Mouse (Mus musculus) B cell, adult 2 months (primary cell): ENCODE results near the gene Bmp10.

ENCODE experiments used
- DNase-seq, 2 experiments: peaks; one replicate each; pipeline ENCODE4 v3.0.0; 2022

Gene Bmp10

GRCm38 (mm10) chr6:87428487-87429044 is at the start of gene Bmp10:
Gene Bmp10, plus strand, starts transcription at chr6:87428994.
- no peak for DNase-seq

GRCm38 (mm10) chr6:87383926-87384691 is 44.7 kb upstream of the Bmp10 start:
- peak; percentile 17 to 28 for DNase-seq

- no peak for DNase-seq
Observed at GRCm38 (mm10) chr6:87384761-87385160, 44.0 kb upstream of the Bmp10 start.

- DNase-seq = peak; percentile 69 to 72
Observed at GRCm38 (mm10) chr6:87386203-87386602, 42.6 kb upstream of the Bmp10 start.

- DNase-seq = no peak
Observed at GRCm38 (mm10) chr6:87386681-87387080, 42.1 kb upstream of the Bmp10 start.

- DNase-seq = no peak
Observed at GRCm38 (mm10) chr6:87388877-87389276, 39.9 kb upstream of the Bmp10 start, which contains the start of gene Gkn3. Gene Gkn3, minus strand, starts transcription at chr6:87388935.

DNA sequence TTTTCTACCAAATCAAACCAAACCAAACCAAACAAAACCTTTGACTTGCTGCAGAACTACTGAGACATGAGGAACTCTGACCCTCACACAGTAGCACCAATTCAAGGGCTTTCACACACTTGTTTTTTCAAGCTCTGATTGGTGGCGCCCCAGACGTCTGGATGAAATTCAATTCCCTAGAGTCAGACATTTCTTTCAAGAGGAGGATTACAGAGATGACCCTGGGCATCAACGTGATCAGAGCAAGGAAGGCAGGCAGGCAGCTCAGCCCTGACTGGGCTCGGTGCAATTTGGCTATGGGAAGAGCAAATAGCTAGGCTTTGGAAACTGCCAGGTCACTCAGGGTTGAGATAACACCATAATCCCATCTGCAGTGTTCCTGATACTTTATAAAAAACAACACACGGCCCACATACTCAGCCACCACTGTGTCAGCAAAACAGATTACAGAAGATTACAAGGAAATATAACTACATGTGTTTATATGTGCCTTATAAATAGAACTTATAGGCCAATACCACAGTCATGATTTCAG is 39.3 kb upstream of the Bmp10 start:
- DNase-seq = no peak

DNA sequence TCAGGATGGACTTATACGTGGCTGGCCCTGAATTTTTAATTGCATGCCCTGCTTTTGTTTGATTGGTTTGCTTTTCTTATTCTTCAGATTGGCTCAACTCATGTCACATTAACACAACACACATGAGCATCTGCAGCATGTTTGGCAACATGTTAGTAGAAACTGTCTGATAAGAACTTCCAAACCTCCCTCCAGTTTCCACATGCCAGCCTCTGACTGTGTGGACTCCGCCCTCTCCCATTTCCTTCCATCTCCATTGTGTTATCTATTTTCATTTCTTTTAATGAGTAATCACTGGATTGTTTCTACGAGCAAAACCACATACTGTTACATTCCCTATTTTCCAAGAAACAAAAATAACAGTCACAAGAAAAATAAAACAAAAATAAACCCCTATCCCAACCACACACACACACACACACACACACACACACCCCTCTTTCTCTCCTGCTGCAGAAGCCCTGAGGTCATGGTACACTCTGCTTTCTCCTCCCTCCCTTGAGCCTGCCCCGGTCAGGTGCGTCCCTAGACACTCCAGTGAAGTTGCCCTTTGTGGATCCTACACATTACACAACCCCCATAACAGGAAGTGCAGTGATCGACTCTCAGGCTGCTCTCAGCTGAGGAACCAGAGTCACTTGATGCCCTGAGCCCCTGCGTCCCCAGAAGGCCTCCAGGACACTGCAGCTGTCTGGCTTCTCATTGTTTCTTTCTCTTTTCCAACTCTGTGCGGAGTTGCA is 35.2 kb upstream of the Bmp10 start:
- peak; percentile 18 to 34 for DNase-seq

GRCm38 (mm10) chr6:87394783-87395182 is 34.0 kb upstream of the Bmp10 start:
- peak; percentile 54 to 70 for DNase-seq

GRCm38 (mm10) chr6:87399137-87399536 is 29.7 kb upstream of the Bmp10 start:
- DNase-seq = peak; percentile 90 to 92

- peak; percentile 46 to 49 for DNase-seq
Observed at GRCm38 (mm10) chr6:87399886-87400566, 28.8 kb upstream of the Bmp10 start.

GRCm38 (mm10) chr6:87401456-87401855 is 27.3 kb upstream of the Bmp10 start:
- no peak for DNase-seq

- no peak for DNase-seq
Observed at GRCm38 (mm10) chr6:87412011-87412410, 16.8 kb upstream of the Bmp10 start.

- DNase-seq = no peak
Observed at GRCm38 (mm10) chr6:87422304-87422703, 6.5 kb upstream of the Bmp10 start.

GRCm38 (mm10) chr6:87424037-87424816 is 4.6 kb upstream of the Bmp10 start:
- no peak for DNase-seq

GRCm38 (mm10) chr6:87426954-87427353 is 1.8 kb upstream of the Bmp10 start:
- DNase-seq = no peak

DNA sequence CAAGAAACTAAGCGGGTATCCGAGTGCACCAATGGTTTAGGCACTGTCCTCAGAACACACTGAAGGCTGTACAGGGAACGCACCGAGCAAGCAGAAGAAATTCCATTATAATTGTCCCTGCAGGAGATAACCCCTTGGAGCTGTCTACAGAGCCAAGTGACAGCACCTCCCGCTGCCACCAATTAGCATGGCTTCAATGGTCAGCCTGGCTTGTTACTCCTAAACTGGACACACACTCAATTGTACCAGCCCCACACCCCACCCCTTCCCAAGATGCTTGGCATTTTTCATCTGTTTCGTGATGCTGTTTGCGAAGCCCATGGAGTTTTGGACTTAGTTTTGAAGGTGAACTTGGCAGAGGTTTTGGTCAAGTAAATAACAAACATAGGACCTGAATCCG is 1.2 kb upstream of the Bmp10 start:
- no peak for DNase-seq

DNA sequence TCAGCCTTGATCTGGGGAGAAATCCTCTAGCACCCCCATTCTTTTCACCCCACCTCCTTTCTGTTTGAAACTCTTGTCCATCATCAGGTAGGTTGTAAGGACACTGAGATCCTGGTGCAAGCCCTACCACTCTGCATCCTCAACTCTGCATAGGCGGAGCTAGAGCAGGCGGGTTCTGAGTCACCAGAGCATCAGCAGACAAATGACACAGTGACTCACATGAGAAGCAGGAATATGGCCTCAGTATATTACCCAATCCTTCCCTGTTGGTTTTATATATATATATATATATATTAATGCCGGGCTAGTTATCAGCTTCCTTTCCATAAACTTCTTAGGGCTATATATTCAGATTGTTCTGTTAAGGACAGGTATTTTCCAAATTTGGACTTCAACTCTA is 7.0 kb downstream of the Bmp10 start:
- no peak for DNase-seq

DNA sequence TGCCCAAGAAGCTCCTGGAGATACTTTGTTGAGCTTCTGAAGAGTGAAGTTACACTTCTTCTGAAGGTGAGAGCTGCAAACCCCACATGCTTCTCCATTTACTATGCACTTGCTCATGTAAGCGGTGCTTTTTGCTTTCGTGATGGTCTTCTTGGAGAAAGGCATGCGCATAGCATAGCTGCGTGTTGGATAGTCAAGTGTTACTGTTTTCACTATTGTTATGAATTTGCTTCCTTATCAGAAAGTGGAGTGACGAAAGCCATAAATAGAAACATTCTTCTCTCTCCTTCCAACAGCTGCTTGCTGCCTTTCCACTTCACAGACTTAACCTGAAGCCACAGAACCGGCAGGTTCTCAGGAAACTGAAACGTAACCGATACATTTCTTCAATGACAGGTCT is 8.0 kb downstream of the Bmp10 start:
- no peak for DNase-seq

GRCm38 (mm10) chr6:87443253-87443652 is 14.5 kb downstream of the Bmp10 start:
- DNase-seq = no peak

DNA sequence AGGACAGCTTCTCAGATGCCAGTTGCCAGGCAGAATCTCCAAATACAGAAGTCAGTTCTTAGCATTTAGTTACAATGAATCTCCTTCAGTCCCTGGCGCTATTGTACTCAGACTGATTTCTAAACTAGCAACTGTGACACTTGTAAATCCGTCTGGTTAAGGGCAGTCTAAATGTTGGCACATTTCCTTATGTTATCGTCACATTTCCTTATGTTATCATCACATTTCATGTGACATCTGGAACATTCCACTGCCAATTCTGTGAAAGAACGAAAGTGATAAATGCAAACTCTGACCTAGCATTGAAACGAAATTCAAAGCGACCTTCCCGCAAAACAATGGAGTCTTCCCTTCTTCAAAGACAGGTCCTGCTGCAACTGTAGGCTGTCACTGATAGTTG is 16.4 kb downstream of the Bmp10 start:
- no peak for DNase-seq

DNA sequence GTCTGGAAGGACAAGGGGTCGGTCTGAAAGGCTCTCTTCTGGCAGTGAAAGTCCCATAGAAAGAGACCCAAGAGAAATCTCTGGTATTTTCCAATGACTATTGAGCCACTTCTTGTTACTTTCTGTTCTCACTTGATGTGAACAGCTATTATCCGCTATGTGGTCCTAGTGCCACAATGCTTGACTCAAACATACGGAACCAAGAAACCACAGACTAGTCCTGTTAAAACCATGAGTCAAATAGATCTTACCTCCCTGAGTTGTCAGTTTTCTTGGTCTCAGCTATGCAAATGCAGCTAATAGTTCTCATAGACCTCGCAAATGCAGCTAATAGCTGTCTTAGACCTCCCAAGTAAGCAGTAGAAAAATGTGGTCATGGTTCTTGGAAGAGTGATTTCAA is 18.4 kb downstream of the Bmp10 start:
- DNase-seq = no peak
